Mouse (Mus musculus): ENCODE data around the gene Cnmd. TPM values are rescaled to one million over a fixed set of nuclear protein-coding genes. Genes with fewer than 3 reads are reported as not detected.

Gene Cnmd
- polyA plus RNA-seq, 1 experiment from 2014 or later, result 3.3 TPM

DNA sequence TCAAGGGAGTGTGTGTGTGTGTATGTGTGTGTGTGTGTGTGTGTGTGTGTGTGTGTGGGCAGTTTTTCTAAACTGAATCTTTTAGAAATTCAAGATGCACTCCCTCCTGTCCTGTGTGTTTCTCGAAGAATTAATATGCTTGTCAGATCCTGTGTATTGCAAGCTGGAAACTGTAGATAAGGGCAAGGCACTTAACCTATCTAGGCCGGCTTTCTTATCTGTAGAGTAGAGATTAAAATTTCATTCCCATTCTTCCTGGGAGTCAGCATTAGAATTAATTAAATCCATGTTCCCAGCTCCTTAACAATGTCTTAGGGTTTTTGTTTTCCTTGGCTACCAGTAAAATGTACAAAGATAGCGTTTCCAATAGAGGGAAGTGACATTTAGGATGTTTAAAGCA is 40.8 kb downstream of the Cnmd start:
- no peak for ATAC-seq
- H3K27me3 ChIP-seq (ENCODE audit: control insufficient read depth, insufficient read depth, low read depth, low read length), result no peaks in the 10 kb centered on the region
- H3K27ac ChIP-seq (ENCODE audit: low read length), result no peak overlapping the region
- H3K4me2 ChIP-seq (ENCODE audit: low read length), result no peak overlapping the region
- peaks cover 24% of the 10 kb centered on the region for H3K36me3 ChIP-seq (ENCODE audit: control insufficient read depth, insufficient read depth, low read length)
- no peaks in the 10 kb centered on the region for H3K9me3 ChIP-seq (replicated peaks; ENCODE audit: control insufficient read depth, low read length, poor library complexity, severe bottlenecking)
- H3K9ac ChIP-seq (ENCODE audit: low read depth, low read length), result no peak overlapping the region
- no peak overlapping the region for H3K4me3 ChIP-seq (ENCODE audit: low read depth, low read length)
- 63% methylated on average over 3 of the region's 3 CpGs for WGBS
- H3K4me1 ChIP-seq (ENCODE audit: control insufficient read depth, insufficient read depth, low read length), result no peaks in the 10 kb centered on the region

DNA sequence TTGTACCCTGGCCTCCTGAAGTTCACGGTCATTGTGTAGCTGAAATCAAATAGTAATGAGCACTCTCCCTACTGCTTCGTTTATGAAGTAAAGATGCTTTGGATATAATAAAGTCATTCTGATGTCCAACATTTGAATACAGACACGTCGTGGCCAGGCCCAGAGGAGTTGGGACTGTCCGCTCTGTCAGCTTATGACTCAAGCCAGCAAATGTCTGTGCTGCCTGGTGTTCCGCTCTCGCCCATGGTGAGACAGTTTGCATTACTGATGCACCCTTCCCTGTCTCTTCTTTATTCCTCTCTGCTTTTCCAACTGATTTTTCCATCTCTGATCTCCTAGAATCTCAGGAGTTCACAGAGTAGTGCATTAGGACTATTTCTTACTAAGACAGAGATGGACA is 42.2 kb downstream of the Cnmd start:
- H3K4me2 ChIP-seq (ENCODE audit: low read length), result no peak overlapping the region
- WGBS, result 85% methylated on average over 7 of the region's 7 CpGs
- H3K27ac ChIP-seq (ENCODE audit: low read length), result no peak overlapping the region
- H3K9me3 ChIP-seq (replicated peaks; ENCODE audit: control insufficient read depth, low read length, poor library complexity, severe bottlenecking), result no peaks in the 10 kb centered on the region
- peaks cover 16% of the 10 kb centered on the region for H3K36me3 ChIP-seq (ENCODE audit: control insufficient read depth, insufficient read depth, low read length)
- no peaks in the 10 kb centered on the region for H3K4me1 ChIP-seq (ENCODE audit: control insufficient read depth, insufficient read depth, low read length)
- ATAC-seq, result no peak
- H3K4me3 ChIP-seq (ENCODE audit: low read depth, low read length), result no peak overlapping the region
- H3K27me3 ChIP-seq (ENCODE audit: control insufficient read depth, insufficient read depth, low read depth, low read length), result no peaks in the 10 kb centered on the region
- H3K9ac ChIP-seq (ENCODE audit: low read depth, low read length), result no peak overlapping the region

DNA sequence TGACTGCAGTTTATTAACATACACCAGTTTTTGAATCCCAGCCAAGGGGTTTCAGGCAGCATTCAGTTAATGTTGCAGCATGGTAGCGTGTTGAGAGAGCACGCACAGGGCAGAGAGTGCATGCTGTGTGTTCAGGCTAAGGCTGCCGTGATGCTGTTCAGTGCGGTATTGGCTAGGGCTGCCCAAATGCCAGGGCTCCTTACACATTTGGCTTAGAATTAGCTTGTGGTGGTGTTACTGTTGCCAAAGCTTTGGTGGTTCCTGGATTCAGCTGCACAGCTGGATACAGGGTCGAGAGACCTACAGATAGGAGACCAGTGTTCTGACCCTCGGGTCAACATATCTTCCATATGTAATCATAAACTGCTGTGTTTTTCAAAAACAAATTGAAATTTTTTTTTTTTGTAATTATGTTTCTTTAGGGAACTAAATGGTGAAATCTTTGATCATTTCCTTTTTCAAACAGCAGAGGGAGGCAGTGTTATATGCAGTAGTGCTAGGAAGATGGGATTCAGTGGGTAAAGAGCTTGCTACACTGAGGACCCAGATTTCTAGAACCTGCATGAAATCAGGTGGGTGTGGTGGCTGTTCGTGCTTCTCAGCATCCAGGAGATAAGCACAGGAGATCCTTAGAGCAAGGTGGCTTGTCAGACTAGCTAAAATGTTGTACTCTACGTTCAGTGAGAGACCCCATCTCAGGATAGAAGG is 44.7 kb downstream of the Cnmd start:
- H3K27me3 ChIP-seq (ENCODE audit: control insufficient read depth, insufficient read depth, low read depth, low read length), result no peaks in the 10 kb centered on the region
- H3K4me2 ChIP-seq (ENCODE audit: low read length), result no peak overlapping the region
- peaks cover 18% of the 10 kb centered on the region for H3K36me3 ChIP-seq (ENCODE audit: control insufficient read depth, insufficient read depth, low read length)
- peak; percentile 74 for ATAC-seq
- no peaks in the 10 kb centered on the region for H3K9me3 ChIP-seq (replicated peaks; ENCODE audit: control insufficient read depth, low read length, poor library complexity, severe bottlenecking)
- no peak overlapping the region for H3K27ac ChIP-seq (ENCODE audit: low read length)
- H3K9ac ChIP-seq (ENCODE audit: low read depth, low read length), result no peak overlapping the region
- WGBS, result 79% methylated on average over 8 of the region's 8 CpGs
- no peaks in the 10 kb centered on the region for H3K4me1 ChIP-seq (ENCODE audit: control insufficient read depth, insufficient read depth, low read length)
- no peak overlapping the region for H3K4me3 ChIP-seq (ENCODE audit: low read depth, low read length)

DNA sequence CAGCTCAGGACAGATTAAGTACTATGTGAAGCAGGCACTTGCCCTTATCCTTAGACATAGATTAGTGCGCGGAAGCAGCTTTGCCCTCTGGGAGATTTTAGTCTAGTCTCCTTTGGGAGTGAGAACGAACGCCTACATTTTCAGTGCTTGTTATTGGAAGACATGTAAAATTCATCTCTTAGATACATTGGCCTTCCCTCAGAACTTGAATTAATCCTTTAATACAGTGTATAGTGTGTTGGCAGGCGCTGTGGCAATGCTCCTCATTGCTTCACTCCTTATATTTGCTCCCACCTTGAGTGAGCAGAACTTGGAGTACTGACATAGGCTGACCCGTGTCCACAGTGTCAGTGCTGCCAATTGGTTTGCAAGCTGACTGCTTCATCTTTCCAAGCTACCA is 53.7 kb downstream of the Cnmd start:
- Histone ChIP-seq H3K9me3 (replicated peaks; ENCODE audit: control insufficient read depth, low read length, poor library complexity, severe bottlenecking) (no peaks in the 10 kb centered on the region), H3K27ac (ENCODE audit: low read length) (no peak overlapping the region), H3K4me3 (ENCODE audit: low read depth, low read length) (no peak overlapping the region), H3K27me3 (ENCODE audit: control insufficient read depth, insufficient read depth, low read depth, low read length) (no peaks in the 10 kb centered on the region), H3K4me1 (ENCODE audit: control insufficient read depth, insufficient read depth, low read length) (no peaks in the 10 kb centered on the region), H3K4me2 (ENCODE audit: low read length) (no peak overlapping the region), H3K9ac (ENCODE audit: low read depth, low read length) (no peak overlapping the region), H3K36me3 (ENCODE audit: control insufficient read depth, insufficient read depth, low read length) (peaks cover 39% of the 10 kb centered on the region)
- 87% methylated on average over 6 of the region's 6 CpGs for WGBS
- ATAC-seq, result no peak

DNA sequence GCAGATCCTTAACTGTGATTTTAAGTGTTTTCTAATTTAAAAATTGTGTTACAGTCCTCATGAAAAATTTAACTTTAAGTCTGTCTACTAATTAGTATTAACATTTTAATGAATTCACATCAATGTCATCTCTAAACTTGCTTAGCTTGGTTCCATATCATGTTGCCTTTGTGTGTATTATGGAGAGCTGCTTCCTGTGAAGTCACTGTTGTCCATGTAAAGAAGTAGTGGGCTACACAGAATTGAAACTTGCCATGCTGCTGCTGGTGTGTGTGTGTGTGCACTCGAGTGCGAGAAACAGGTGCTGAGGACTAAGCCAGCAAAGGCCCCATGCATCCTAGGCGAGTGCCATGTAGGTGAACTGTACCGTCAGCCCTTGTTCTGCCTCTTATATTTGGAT is 54.6 kb downstream of the Cnmd start:
- Histone ChIP-seq H3K27me3 (ENCODE audit: control insufficient read depth, insufficient read depth, low read depth, low read length) (no peaks in the 10 kb centered on the region), H3K9ac (ENCODE audit: low read depth, low read length) (no peak overlapping the region), H3K9me3 (replicated peaks; ENCODE audit: control insufficient read depth, low read length, poor library complexity, severe bottlenecking) (no peaks in the 10 kb centered on the region), H3K27ac (ENCODE audit: low read length) (no peak overlapping the region), H3K4me3 (ENCODE audit: low read depth, low read length) (no peak overlapping the region), H3K36me3 (ENCODE audit: control insufficient read depth, insufficient read depth, low read length) (peaks cover 41% of the 10 kb centered on the region), H3K4me1 (ENCODE audit: control insufficient read depth, insufficient read depth, low read length) (no peaks in the 10 kb centered on the region), H3K4me2 (ENCODE audit: low read length) (no peak overlapping the region)
- 94% methylated on average over 4 of the region's 4 CpGs for WGBS
- ATAC-seq, result no peak

DNA sequence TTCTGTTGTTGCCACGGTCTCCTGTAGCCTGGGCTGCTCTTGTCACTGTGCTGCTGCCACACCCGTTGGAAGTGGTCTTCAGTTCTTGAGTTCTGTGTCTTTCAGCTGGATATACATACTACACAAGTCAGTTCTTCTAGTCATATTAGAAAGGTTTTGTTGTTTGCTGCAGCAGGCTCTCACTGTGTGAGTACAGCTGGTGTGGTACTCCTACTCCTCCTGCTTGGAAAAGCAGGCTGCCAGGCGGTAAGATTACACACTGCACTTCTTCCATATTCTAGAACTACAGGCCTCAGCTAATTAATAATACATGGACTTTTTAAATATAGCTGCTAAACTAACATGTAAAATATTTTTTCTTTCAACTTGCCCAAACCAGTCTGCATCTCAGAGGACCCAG is 55.1 kb downstream of the Cnmd start:
- no peak overlapping the region for H3K4me3 ChIP-seq (ENCODE audit: low read depth, low read length)
- no peak overlapping the region for H3K9ac ChIP-seq (ENCODE audit: low read depth, low read length)
- no peaks in the 10 kb centered on the region for H3K9me3 ChIP-seq (replicated peaks; ENCODE audit: control insufficient read depth, low read length, poor library complexity, severe bottlenecking)
- ATAC-seq, result no peak
- WGBS, result 89% methylated on average over 3 of the region's 3 CpGs
- H3K27ac ChIP-seq (ENCODE audit: low read length), result no peak overlapping the region
- no peak overlapping the region for H3K4me2 ChIP-seq (ENCODE audit: low read length)
- no peaks in the 10 kb centered on the region for H3K4me1 ChIP-seq (ENCODE audit: control insufficient read depth, insufficient read depth, low read length)
- peaks cover 41% of the 10 kb centered on the region for H3K36me3 ChIP-seq (ENCODE audit: control insufficient read depth, insufficient read depth, low read length)
- no peaks in the 10 kb centered on the region for H3K27me3 ChIP-seq (ENCODE audit: control insufficient read depth, insufficient read depth, low read depth, low read length)

DNA sequence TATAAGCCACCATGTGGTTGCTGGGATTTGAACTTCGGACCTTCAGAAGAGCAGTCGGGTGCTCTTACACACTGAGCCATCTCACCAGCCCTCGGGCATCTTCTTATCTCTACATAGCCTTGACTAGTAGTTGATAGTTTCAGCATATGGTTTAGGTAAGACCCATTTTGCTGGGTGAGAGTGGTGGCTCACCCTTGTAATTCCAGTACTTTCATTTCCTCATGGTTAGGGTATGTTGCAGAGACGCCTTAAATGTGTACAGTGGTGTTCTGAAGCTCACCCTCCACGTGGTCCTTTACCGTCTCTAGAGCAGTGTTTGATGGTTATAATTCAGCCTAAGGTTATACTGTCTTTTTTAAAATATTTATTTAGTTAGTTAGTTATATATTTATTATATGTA is 55.6 kb downstream of the Cnmd start:
- Histone ChIP-seq H3K4me1 (ENCODE audit: control insufficient read depth, insufficient read depth, low read length) (no peaks in the 10 kb centered on the region), H3K4me3 (ENCODE audit: low read depth, low read length) (no peak overlapping the region), H3K36me3 (ENCODE audit: control insufficient read depth, insufficient read depth, low read length) (peaks cover 43% of the 10 kb centered on the region), H3K9me3 (replicated peaks; ENCODE audit: control insufficient read depth, low read length, poor library complexity, severe bottlenecking) (no peaks in the 10 kb centered on the region), H3K27ac (ENCODE audit: low read length) (no peak overlapping the region), H3K27me3 (ENCODE audit: control insufficient read depth, insufficient read depth, low read depth, low read length) (no peaks in the 10 kb centered on the region), H3K4me2 (ENCODE audit: low read length) (no peak overlapping the region), H3K9ac (ENCODE audit: low read depth, low read length) (no peak overlapping the region)
- ATAC-seq, result no peak
- WGBS, result 98% methylated on average over 6 of the region's 6 CpGs

DNA sequence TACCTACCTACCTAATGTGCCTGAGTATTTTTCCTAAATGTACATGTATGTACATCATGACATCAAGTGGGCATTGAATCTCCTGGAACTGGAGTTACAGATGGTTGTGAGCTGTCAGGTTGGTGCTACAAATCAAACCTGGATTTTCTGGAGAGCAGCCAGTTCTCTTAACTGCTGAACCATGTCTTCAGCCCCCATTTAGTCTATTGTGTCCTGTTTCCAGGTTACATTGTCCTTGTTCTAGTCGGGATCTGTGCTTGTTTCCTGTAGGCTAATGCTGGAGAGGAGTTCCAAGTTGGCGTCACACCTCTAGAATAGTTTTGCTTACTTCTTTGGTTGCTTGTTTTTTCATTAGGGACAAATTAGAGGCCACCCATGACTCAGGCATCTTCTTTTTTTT is 56.1 kb downstream of the Cnmd start:
- 81% methylated on average over 2 of the region's 2 CpGs for WGBS
- ATAC-seq, result no peak
- no peak overlapping the region for H3K4me2 ChIP-seq (ENCODE audit: low read length)
- H3K27me3 ChIP-seq (ENCODE audit: control insufficient read depth, insufficient read depth, low read depth, low read length), result no peaks in the 10 kb centered on the region
- H3K4me1 ChIP-seq (ENCODE audit: control insufficient read depth, insufficient read depth, low read length), result no peaks in the 10 kb centered on the region
- H3K9me3 ChIP-seq (replicated peaks; ENCODE audit: control insufficient read depth, low read length, poor library complexity, severe bottlenecking), result no peaks in the 10 kb centered on the region
- H3K9ac ChIP-seq (ENCODE audit: low read depth, low read length), result no peak overlapping the region
- H3K36me3 ChIP-seq (ENCODE audit: control insufficient read depth, insufficient read depth, low read length), result peaks cover 38% of the 10 kb centered on the region
- no peak overlapping the region for H3K27ac ChIP-seq (ENCODE audit: low read length)
- no peak overlapping the region for H3K4me3 ChIP-seq (ENCODE audit: low read depth, low read length)

DNA sequence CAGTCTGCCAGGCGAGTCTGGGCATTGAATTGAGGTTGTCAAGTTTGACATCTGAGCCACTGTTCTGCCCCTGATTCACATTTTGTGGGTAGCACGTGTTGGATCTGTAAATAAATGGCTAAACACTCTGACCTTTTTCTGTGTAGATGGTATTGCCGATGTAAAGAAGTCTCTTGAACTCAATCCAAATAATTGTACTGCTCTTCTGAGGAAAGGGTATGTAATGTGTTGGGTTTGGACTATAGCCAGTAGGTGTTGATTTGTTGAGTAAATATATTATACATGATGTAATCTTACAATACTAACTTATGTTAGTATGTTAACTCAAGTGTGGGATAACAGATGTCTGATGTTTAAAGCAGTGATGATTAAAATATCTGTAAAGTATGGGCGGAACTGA is 65.4 kb downstream of the Cnmd start:
- no peaks in the 10 kb centered on the region for H3K9me3 ChIP-seq (replicated peaks; ENCODE audit: control insufficient read depth, low read length, poor library complexity, severe bottlenecking)
- no peaks in the 10 kb centered on the region for H3K27me3 ChIP-seq (ENCODE audit: control insufficient read depth, insufficient read depth, low read depth, low read length)
- WGBS, result 83% methylated on average over 4 of the region's 4 CpGs
- ATAC-seq, result no peak
- no peak overlapping the region for H3K27ac ChIP-seq (ENCODE audit: low read length)
- H3K9ac ChIP-seq (ENCODE audit: low read depth, low read length), result no peak overlapping the region
- H3K4me2 ChIP-seq (ENCODE audit: low read length), result no peak overlapping the region
- H3K36me3 ChIP-seq (ENCODE audit: control insufficient read depth, insufficient read depth, low read length), result peaks cover 10% of the 10 kb centered on the region
- H3K4me1 ChIP-seq (ENCODE audit: control insufficient read depth, insufficient read depth, low read length), result no peaks in the 10 kb centered on the region
- H3K4me3 ChIP-seq (ENCODE audit: low read depth, low read length), result no peak overlapping the region
